Mouse (Mus musculus) cerebellum, postnatal 25 days (tissue): ENCODE measurements around the gene Bcl3.

Experiments
- DNase-seq, 2 experiments: peaks; one replicate each; pipeline ENCODE4 v3.0.0; 2021; ENCODE audit warnings: mixed read lengths in 2 of 2

Gene Bcl3

DNA sequence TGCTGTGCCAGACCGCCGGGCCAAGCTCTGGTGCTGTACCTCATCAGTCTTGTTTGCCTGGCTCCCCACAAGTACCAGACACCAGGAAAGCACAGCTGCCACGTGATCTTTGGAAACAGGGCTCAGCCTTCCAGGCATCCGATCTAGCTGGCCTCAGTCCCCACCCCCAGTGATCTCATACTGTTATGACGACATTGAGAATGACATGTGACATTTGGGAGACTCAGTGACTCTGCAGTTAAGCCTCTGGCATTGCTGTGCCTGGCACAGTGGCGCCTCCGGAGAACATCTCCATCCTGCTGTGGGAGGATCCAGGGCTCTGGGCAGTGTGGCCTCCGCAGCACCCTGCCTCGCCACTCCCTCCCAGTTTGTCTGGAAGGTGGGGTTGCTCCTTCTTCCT lies 9.3 kb upstream of the Bcl3 start:
- no peak for DNase-seq

DNA sequence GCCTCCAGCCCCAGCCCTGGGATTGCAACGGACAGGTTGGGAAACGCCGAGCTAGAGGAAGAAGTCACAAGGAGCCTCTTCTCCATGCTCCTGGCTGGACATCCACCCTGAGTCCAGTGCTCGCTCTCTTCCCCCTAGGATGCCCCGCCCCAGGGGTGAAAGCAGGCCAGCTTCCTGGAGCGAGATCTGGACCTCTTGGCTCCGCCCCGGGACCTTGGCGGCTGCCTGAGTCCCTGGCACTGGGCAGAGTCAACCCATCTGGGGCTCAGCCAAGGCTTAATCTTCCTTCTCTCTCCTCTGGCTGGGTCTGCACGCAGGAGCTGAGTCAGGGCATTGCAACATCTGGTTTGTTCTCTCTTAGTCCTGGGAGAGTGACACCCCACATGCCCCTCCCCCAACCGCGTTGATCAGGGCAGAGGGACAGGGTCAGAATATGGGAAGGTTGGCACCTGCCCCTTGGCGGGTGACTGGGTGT lies 8.1 kb upstream of the Bcl3 start:
- DNase-seq, result peak in 1 of 2 experiments; percentile 46

DNA sequence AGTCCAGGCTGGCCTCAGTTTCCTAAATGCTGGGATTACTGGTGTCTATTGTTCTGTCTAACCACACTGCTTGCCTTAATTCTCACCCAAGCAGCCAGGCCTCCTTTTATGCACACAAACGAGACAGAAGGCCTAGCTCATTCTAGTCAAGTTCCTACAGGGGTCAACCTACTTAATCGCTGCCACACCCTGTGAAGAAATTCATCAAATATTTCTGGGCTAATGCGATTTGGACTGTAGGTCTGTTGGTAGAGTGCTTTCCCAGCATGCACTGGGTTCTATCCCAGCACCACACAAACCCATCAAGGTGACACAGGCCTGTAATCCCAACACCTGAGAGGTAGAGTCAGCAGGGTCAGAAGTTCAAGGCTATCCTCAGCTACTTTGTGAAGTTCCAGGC lies 7.1 kb upstream of the Bcl3 start:
- DNase-seq, result no peak

DNA sequence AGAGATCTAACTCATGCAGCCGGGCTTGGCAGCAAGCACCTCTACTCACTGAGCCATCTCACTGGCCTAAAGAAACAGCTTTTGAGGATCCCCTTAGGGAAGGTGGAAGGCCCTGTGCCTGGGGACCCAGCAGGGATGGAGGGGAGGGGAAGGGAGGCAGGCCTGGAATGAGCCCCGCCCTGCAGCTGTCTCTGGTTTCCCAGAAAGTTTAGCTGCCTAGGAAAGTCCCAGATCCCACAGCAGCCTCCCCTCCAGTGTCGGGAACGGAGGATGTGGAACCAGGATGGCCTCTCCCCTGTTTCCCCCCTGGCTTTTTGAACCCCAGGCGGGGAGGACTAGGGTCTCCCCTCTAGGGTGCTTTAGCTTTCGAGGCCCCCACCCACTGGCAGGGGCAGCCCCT lies 4.2 kb upstream of the Bcl3 start:
- no peak for DNase-seq

DNA sequence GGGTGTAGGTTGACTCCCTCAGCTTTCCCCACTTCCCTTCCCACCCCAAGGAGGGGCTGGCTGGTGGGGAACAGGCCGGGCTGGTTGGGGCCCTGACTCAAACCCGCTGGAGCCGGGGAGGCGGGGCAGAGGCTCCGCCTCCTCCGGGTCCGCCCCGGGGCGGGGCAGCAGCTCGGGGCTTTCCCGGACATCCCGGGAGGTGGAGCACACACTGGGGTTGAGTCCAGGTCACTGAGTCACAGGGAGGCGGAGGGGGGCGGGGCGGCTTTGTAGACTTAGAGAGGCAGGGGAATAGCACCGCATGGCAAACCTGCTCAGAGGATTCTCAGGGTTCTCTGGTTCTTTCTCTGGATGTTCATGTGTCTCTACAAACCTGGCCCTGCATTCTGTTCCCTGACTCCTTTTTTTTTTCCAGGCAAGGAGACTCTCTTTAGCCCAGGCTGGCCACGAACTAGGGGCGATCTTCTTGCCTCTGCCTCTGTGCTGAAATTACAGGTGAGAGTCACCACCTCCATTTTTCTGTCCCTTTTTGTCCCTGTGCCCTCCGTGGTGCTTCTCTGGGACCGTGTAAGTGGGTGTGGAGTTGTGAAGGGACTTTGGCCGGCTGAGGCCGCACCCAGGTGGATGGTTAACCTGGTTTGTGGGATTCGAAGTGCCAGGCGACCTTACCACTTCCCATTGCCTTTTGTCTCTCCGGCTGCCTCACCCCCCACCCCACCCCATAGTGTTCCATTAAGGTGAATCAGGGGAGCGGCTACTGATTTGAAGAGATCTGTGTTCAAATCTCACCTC lies 1.8 kb upstream of the Bcl3 start:
- DNase-seq, result peak in 1 of 2 experiments; percentile 47

DNA sequence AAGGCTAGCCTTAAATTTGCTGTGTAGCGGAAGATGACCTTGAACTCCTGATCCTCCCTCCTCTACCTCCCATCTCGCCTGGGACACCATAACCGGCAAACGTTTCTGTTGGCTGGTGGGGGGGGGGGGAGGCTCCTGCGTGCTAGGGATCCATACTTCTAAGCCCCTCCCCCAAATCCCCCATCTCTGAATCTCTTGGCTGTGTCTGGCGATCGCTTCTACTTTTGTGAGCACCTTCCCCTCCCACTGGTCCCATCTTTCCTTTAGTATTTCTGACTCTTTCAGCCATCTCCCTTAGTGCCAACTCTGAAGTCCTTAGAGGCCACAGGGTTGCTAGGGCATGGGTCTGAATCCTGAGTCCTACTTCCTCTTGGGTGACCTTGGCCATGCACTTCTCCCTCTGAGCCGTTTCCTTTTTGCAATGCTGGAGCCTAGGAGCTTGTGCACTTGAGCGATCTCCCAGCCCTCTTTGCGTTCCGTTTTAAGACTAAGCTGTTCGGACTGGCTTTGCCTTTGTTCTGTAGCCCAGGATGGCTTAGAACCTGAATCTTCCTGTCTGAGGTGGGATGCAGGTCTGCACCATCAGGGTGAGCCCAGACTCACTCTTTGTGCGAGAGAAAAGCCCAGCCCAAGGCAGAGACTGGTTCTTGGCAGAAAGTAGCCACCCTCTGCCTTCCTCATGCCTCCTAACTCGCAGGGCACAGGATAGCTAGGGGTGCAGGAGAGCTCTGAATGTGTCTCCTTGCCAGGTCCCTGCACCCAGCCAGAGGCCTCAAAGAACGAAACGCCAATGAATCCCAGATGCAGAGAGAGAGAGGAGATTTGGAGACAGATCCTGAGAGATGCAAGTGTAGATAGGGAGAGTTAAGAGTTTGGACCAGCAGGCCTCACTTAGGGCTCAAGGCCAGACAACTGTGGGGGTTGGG lies 949 bp upstream of the Bcl3 start:
- DNase-seq, result no peak

DNA sequence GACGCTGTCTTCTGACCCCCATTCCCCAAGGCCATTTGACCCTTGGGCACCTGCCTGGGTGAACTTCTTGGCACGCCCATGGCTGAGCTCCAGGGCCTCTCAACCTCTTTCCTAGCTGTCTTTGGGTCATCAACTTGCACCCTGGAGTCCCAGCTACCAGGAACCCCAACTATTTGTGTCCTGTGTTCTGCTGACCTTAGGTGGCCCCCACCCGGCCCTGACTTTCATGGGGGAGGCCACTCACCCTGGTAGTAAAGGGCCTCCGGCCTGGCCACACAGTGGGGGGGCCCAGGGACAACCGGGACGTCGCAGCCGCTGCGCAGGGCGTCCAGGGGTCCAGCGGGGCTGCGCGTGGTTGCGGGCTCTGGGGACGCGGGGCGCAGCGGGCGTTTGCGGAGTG lies 377 bp downstream of the Bcl3 start:
- no peak for DNase-seq

DNA sequence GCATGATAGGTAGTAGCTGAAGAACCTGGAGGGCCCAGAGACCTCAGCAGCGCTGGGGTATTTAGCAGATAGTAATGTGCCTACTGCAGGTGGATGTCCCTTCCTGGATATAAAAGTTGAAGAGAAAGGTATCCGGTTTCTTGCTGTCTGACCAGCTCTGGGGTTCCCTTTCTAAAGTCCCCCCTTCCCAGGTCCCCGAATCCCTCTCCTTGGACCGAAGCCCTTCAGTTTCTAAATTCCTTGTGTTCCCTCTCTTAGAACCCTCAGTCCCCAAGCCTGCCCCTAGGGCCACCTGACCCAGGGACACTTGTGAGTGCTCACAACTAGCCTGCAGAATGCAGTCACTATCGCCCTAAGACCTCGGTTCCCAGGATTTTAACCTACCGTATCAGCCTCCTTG lies 937 bp downstream of the Bcl3 start:
- no peak for DNase-seq

DNA sequence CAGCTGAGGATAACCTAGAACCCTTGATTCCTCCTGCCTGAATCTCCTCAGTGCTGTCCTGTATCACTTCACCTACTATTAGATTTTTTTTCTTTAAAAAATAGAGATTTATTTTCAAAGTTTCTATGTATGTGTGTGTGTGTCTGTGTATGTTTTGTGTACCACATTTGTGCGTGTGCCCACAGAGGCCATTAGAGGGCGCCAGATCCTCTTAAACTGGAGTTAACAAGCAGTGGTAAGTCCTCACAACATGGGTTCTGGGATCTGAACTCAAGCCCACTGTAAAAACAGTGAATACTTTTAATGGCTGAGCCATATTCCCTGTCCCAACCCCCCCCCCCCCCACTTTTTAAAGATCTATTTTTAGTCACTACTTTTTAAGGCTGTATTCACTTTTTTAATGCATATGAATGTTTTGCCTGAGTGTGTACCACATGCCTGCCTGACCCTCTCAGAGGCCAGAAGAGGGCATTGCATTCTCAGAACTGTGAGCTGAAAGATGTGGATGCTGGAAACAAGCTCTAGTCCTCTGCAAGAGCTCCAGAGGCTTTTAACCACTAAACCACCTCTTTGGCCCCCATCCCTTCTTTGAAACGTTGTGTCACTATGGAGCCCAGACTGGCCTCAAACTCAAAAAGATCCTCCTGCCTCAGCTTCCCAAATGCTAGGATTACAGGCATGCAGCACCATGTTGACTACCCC lies 2.1 kb downstream of the Bcl3 start:
- no peak for DNase-seq

DNA sequence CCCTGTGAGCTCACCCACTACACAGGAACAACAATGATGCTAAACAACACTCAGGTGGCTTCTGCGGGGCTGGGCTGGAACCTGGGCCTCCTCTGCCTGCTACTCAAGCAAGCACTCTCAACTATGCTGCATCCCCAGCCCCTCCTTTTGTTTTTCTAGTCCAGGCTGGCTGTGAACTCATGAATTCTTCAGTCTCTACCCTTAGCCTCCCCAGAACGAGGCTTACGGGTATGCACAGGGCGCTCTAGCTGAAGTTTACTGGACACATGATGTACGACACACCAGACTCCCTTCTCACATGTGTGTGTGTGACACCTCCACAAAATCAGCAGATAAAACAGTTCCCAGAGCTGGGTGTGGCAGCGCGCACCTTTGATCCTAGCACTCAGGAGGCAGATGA lies 3.7 kb downstream of the Bcl3 start:
- no peak for DNase-seq

DNA sequence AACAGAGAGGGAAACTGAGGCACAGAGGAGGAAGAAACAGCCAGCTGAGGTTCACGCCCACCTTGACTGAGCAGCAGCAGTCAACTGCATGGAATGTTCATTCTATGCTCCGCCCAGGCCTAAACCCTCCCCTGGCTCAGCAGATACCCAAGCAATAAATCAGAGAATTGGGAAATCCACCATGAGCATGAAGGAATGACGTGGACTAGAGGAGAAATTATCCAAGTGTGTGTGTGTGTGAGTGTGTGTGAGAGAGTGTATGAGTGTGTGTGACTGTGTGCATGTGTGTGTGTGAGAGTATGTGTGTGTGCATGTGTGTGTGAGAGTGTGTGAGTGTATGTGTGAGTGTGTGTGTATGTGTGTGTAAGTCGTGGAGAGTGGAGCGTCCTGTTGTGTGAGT lies 4.1 kb downstream of the Bcl3 start:
- no peak for DNase-seq

DNA sequence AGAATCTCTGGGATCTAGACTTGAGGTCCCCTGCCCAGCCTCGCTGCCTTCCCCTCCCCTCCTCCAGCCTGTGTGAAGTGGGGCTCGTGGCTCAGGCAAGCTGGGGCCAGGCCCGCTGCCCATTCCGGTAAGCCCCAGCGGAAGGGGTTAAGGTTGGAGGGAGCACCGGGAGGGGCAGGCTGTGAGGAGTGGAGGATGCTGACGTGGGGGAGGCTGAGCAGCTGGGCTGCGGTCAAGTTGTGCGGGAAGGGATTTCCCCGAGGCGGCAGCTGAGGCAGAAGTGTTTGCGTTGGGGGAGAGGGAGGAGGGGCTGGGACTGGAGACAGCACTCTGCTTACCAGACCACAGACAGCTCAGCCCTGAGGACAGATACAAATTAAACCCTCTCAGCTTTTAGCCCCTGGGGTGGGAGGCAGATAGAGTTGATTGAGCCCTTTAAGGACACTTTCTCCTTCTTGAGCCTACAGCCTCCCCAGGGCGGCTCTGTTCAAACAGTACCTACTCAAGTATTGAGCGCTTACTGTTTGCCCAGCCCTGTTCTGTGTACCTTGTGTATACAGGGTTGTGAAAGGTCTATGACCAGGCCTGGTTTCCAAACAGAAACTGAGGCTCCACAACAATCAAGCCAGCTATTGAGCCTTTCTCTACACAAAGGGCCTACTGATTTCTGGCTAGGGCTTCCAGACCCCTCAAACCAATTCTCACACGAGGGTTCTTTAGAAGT lies 5.0 kb downstream of the Bcl3 start:
- DNase-seq, result no peak

DNA sequence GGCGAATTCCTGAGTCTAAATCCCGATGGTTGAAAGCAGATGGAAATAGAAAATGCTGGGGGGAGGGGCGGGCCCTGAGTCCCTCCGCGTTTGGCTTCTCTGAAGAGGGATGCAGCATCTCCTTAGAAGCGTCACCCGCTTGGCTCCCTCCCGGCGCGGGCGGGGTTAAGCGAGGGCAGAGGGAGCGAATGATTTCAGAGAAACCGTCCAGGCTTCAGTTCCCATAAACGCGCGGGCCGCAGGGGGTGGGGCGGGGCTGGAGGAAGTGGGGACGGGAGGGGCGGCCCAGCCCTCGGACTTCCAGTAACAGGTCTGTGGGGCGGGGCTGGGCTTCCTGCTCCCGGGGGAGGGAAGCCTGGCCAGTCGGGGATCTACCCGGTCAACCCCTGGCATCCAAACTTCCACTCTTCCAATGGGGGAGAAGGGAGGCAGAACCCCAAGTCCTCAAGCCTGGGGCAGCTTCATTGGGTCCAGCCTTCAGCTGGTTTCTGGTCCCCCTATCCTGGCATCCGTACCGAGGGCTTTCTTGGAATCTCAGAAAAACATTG lies 6.3 kb downstream of the Bcl3 start:
- DNase-seq, result peak; percentile 25 to 67

DNA sequence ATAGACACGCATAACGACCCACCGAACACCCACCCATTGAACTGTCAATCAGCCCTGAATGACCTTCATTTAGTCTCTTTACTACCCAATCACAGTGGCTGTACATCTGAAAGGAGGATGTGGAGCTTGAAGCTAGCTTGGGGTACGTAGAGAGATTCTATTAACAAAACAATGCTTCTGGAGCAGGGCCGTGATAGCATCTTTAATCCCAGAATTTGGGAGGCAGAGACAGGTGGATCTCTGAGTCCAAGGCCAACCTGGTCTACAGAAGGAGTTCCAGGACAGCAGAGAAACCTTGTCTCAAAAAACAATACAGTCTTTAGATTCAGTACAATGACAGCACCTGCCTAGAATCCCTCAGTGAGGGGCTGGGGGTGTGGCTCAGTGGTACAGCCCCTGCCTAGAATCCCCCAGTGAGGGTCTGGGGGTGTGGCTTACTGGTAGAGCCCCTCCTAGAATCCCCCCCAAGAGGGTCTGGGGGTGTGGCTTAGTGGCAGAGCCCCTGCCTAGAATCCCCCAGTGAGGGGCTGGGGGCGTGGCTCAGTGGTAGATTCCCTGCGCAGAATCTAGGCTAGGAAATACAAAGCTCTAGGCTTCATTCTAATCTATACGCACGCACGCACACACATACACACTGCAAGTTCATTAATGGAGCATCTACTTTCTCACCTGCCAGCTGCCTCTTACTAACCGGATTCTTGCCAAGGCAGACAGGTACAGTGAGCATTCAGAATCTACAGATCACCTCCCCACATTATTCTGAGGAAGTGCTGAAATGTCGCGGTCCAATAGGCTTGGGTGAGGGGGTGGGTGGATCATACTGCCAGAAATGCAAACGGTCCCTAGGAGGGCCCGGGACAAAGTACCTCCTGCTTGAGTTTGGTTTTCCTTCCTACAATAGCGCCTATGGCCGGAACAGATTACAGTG lies 7.0 kb downstream of the Bcl3 start:
- no peak for DNase-seq

DNA sequence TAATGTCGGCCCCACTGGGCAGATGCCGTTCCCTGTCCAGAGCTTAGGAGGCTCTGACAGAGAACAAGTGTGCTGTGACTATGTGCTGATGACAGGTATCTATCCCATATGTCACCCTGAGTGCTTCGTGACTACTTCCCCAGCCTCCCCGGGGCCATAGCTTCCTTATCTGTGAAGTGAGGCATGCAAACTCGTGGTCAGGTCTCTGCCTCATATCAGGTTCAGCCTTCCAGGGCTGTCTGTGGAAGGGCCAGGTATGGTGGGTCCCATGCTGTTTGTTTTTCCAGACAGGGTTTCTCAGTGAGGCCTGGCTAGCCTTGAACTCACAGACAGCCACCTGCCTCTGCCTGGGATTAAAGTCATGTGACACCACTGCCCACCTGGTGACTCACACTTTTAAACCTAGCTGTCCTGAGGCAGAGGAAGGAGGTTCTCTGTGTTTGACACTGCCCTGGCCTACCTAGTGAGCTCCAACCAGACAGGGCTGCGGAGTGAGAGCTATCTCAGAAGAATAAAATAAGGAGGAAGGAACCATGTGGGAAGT lies 8.9 kb downstream of the Bcl3 start:
- no peak for DNase-seq

DNA sequence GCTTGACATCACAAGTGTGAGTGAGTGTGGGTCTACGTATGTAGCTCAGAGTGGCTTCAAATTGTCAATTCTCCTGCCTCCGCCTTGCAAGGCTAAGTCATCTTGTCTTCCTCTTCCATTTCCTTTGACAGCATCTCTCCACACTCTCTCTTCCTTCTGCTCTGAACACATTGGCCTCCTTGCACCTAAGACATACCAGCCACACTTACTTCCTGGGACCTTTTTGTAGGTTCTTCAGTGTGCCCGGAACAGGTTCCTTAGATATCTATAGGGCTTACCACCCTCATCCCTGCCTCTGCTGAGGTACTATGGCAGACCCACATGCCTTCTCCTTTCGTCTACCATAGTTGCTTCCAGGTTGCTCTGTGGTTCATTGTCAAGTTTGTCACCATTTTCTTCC lies 9.4 kb downstream of the Bcl3 start:
- no peak for DNase-seq

DNA sequence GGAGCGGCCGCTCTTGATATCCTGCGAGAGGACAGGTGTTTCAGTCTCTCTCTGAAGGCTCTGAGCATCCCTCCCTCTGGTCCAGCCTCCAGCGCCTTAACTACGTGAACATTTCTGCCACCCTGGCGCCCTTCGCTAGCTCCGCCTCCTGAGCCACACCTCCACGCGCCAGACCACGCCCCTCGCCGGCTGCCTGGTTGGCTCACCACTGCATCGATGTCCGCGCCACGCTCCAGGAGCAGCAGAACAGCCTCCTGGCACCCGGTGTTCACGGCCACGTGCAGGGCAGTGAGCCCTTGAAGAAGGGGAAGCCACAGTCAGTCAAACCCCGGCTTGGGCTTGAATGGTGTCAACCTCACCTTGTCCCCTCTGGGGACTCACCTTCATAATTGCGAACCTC lies 11.5 kb downstream of the Bcl3 start:
- DNase-seq, result peak; percentile 18 to 62

DNA sequence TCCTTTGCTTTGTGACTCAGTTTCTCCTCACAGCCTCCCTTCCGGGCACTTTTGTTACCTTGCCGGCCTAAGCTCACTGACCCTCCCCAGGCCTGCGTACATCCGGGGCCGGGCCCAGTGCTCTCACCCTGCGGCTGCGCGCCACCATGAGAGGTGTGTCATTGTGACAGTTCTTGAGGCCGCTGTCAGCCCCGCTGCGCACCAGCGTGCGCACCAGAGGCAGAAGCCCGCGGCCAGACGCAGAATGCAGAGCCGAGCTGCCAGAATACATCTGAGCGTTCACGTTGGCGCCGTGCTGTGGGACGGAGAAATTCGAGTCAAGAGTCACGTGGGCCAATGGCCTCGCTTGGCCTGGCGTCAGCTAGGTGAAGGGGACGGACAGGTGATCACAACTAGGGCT lies 13.2 kb downstream of the Bcl3 start:
- peak in 1 of 2 experiments; percentile 20 for DNase-seq

DNA sequence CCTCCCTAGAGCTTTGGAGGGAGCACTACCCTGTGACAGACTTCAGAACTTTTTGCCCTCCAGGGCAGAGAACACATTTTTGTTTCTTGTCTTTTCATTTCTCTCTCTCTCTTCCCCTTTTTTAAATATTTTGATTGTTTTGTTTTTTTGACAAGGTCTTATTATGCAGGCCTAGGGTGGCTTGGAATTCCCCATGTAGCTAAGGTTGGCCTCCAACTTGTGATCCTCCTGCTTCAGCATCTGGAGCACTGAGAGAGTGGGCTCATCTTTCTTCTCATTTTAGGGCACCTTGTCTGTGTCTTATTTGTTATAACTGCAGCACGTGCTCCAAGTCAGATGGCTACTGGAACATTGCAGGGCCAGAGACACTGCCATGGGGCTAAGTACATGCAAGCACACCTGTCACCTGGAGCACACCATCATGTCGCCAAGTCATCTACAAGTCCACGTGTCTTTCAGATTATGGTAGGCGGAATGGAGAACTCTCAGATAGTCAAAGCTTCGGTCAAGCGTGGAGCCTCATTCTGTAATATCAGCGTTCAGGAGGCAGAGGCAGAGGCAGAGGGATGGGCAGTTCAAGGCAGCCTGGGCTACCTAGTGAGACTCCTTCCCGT lies 16.1 kb downstream of the Bcl3 start:
- no peak for DNase-seq

DNA sequence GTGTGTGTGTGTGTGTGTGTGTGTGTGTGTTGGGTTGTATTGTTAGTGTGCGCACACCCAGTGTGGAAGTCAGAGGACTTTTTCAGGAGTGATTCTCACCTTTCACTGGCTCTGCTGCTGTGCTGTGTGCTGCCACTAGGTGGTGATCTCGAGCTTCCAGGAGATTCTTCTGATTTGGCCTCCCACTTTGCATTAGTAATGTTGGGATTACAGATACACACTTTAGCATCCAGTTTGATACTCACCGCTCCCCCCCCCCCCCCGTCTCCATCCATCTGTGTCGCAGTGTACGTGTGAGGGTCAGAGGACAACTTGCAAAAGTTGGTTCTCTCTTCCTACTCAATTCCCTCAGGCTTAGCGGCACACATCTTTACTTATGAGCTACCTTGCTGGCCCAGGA lies 19.6 kb downstream of the Bcl3 start:
- DNase-seq, result peak; percentile 57 to 80
